Mouse (Mus musculus): ENCODE results near the gene Cox6a2. TPM values are rescaled to one million over a fixed set of nuclear protein-coding genes. Genes with fewer than 3 reads are reported as not detected.

The Cox6a2 gene
- polyA plus RNA-seq, 1 experiment: not detected

DNA sequence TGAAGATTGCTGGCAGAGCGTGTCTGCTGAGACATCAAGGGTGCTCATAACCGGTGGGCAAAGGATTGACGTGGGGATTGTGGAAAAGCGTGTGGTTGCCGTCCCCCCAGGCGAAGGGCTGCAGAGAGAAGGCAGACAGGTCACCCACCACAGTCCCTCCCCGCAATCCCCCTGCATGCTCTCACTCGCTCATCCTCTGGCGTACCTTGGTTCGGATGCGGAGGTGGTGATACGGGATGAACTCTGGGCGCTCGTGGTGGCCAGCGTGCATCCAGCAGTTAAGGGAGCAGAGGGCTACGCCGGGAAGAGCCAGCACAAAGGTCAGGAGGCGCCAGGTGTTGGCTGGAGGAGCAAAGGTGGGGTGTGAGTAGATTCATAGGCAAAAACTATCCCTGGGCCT, 492 bp downstream of the Cox6a2 start:
- H3K36me3 ChIP-seq (ENCODE audit: control insufficient read depth): no peaks in the 10 kb centered on the region
- H3K4me3 ChIP-seq (replicated peaks): no peak overlapping the region
- no peaks in the 10 kb centered on the region for H3K4me1 ChIP-seq (ENCODE audit: control insufficient read depth)
- no peaks in the 10 kb centered on the region for H3K27me3 ChIP-seq (ENCODE audit: control insufficient read depth)
- no peaks in the 10 kb centered on the region for H3K9me3 ChIP-seq (ENCODE audit: control insufficient read depth, low read length)
- no peak for TF ChIP-seq GATA1 (IDR thresholded peaks at IDR 0.05; ENCODE audit: low read length)
- TF ChIP-seq TAL1 (IDR thresholded peaks at IDR 0.05; ENCODE audit: low read length): no peak

DNA sequence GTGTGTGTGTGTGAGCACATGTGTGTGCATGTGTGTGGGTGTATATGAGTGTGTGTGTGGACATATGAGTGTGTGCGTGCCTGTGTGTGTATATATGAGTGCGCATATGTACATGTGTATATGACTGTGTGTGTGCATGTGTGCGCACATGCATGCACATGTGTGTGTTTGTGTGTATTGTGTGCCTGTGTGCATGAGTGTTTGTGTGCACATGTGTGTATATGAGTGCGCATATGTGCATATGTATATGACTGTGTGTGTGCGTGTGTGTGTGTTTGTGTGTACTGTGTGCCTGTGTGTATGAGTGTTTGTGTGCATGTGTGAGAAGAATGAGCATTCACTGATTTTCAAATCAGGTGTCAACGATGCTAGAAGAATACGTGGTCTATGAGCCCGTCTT, 2.0 kb downstream of the Cox6a2 start:
- TF ChIP-seq GATA1 (IDR thresholded peaks at IDR 0.05; ENCODE audit: low read length): no peak
- no peak for TF ChIP-seq TAL1 (IDR thresholded peaks at IDR 0.05; ENCODE audit: low read length)
- H3K4me3 ChIP-seq (replicated peaks): no peak overlapping the region
- H3K36me3 ChIP-seq (ENCODE audit: control insufficient read depth): no peaks in the 10 kb centered on the region
- no peaks in the 10 kb centered on the region for H3K4me1 ChIP-seq (ENCODE audit: control insufficient read depth)
- no peaks in the 10 kb centered on the region for H3K27me3 ChIP-seq (ENCODE audit: control insufficient read depth)
- no peaks in the 10 kb centered on the region for H3K9me3 ChIP-seq (ENCODE audit: control insufficient read depth, low read length)

DNA sequence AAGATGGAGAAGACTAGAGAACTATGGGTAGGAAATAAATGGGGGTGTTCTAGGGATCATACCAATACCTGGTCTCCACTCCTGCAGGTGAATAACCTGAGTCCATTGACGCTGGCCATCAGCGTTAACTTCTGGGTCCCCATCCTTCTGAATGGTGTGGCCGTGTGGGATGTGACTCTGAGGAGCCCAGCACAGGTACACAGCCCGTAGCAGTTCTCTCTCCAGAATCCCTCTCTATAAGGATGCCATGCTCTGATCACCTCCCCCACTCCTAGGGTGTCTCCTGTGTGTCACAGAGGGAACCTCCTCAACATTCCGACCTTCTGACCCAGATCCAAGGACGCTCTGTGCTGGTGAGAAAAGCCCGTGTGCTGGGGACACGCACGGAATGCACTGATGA, 3.1 kb downstream of the Cox6a2 start:
- no peaks in the 10 kb centered on the region for H3K9me3 ChIP-seq (ENCODE audit: control insufficient read depth, low read length)
- no peaks in the 10 kb centered on the region for H3K36me3 ChIP-seq (ENCODE audit: control insufficient read depth)
- no peak overlapping the region for H3K4me3 ChIP-seq (replicated peaks)
- H3K27me3 ChIP-seq (ENCODE audit: control insufficient read depth): no peaks in the 10 kb centered on the region
- H3K4me1 ChIP-seq (ENCODE audit: control insufficient read depth): no peaks in the 10 kb centered on the region
- TF ChIP-seq GATA1 (IDR thresholded peaks at IDR 0.05; ENCODE audit: low read length) (no peak), TAL1 (IDR thresholded peaks at IDR 0.05; ENCODE audit: low read length) (no peak)

DNA sequence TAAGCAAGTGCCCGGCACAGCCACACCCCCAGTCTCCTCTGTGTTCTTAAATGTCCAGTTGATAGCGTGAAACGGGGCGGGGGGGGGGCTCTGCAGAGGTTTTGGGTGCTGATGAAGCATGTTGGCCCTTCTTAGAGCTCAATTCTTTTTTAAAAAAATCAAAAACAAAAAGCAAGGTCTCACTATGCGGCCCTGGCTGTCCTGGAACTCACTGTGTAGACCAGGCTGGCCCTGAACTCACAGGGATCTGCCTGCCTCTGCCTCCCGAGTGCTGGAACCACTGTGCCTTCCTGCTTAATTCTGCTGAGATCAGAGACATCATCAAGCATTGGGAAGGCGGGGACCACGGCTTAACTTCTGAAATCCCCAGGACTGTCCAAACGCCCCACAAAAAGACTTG, 4.6 kb downstream of the Cox6a2 start:
- TF ChIP-seq GATA1 (IDR thresholded peaks at IDR 0.05; ENCODE audit: low read length) (no peak), TAL1 (IDR thresholded peaks at IDR 0.05; ENCODE audit: low read length) (no peak)
- Histone ChIP-seq H3K4me1 (ENCODE audit: control insufficient read depth) (no peaks in the 10 kb centered on the region), H3K9me3 (ENCODE audit: control insufficient read depth, low read length) (no peaks in the 10 kb centered on the region), H3K4me3 (replicated peaks) (no peak overlapping the region), H3K36me3 (ENCODE audit: control insufficient read depth) (no peaks in the 10 kb centered on the region), H3K27me3 (ENCODE audit: control insufficient read depth) (no peaks in the 10 kb centered on the region)

DNA sequence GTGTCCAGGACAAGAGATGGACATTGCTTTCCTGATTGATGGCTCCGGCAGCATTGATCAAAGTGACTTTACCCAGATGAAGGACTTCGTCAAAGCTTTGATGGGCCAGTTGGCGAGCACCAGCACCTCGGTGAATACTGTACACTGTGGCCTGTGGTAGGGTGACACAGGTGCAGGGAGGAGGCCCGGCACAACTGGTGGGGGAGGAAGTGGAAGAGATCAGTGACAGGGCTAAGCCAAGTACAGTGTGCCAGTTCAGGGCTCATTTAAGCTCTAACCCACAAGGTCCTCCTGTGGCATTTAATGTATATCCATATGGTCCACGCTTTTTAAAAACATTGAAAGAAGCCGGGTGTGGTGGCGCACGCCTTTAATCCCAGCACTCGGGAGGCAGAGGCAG, 24.5 kb downstream of the Cox6a2 start:
- TF ChIP-seq TAL1 (IDR thresholded peaks at IDR 0.05; ENCODE audit: low read length): no peak
- Histone ChIP-seq H3K36me3 (ENCODE audit: control insufficient read depth) (no peaks in the 10 kb centered on the region), H3K27me3 (ENCODE audit: control insufficient read depth) (no peaks in the 10 kb centered on the region), H3K4me1 (ENCODE audit: control insufficient read depth) (no peaks in the 10 kb centered on the region), H3K4me3 (replicated peaks) (no peak overlapping the region), H3K9me3 (ENCODE audit: control insufficient read depth, low read length) (no peaks in the 10 kb centered on the region)

DNA sequence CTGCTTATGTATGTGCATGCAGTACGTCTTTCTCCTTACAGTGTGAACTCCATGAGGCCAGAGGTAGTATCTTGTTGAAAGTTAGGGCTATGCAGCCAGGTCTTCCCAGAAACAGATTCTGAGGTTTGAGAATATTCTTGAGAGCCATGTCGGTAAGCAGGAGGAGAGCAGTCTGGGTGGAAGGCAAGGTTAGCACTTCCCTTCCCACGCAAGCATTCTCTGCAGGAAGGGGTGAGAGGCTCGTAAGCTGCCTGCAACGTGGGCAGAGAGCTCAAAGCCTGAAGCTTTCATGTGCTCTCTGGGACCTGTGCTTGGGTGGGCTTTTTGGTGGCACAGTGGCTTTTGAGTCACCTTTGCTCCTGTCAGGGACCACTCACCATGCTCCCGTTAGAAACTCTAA, 25.6 kb downstream of the Cox6a2 start:
- Histone ChIP-seq H3K27me3 (ENCODE audit: control insufficient read depth) (no peaks in the 10 kb centered on the region), H3K9me3 (ENCODE audit: control insufficient read depth, low read length) (no peaks in the 10 kb centered on the region), H3K4me1 (ENCODE audit: control insufficient read depth) (no peaks in the 10 kb centered on the region), H3K4me3 (replicated peaks) (no peak overlapping the region), H3K36me3 (ENCODE audit: control insufficient read depth) (no peaks in the 10 kb centered on the region)
- TF ChIP-seq GATA1 (IDR thresholded peaks at IDR 0.05; ENCODE audit: low read length) (no peak), TAL1 (IDR thresholded peaks at IDR 0.05; ENCODE audit: low read length) (no peak)

DNA sequence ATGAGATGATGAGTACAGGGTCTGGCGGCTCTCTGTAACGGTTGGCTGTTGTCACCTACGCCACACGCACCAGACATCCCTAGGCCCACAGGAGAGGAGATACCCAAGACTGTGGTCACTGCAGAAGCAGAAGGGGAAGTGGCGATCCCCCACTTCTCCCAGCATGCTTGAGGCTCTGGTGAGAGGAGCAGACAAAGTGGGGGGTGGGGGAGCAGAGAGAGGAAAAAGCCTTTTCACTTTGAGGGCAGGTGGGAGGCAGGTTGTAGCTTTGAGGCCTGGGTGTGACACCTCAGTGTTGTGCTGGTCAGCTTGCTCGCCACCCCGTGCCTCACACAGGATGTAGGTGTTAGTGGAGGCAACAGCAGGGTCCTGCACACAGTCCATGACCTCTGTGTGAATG, 26.1 kb downstream of the Cox6a2 start:
- TF ChIP-seq GATA1 (IDR thresholded peaks at IDR 0.05; ENCODE audit: low read length) (no peak), TAL1 (IDR thresholded peaks at IDR 0.05; ENCODE audit: low read length) (no peak)
- no peaks in the 10 kb centered on the region for H3K27me3 ChIP-seq (ENCODE audit: control insufficient read depth)
- no peaks in the 10 kb centered on the region for H3K36me3 ChIP-seq (ENCODE audit: control insufficient read depth)
- H3K9me3 ChIP-seq (ENCODE audit: control insufficient read depth, low read length): no peaks in the 10 kb centered on the region
- no peaks in the 10 kb centered on the region for H3K4me1 ChIP-seq (ENCODE audit: control insufficient read depth)
- H3K4me3 ChIP-seq (replicated peaks): no peak overlapping the region

DNA sequence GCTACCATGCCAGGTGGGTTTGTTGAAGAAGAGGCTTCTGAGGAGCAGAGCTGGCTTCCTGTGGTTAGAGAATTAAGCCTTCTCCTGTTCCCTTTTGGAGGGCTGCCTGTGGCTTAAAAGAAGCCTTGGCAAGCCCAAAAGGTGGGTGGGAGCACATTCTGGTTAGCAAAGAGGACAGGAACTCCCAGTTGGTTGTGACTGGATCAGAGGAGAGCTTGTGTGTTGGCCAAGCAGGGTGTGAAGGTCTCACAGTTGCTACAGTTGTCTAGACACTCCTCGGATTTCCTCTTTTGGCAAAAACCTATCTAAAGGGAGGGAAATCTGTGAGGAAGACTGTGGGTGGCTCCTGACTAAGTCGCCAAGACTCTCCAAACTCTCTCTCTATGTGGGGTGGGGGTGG, 27.8 kb downstream of the Cox6a2 start:
- H3K36me3 ChIP-seq (ENCODE audit: control insufficient read depth): no peaks in the 10 kb centered on the region
- no peaks in the 10 kb centered on the region for H3K27me3 ChIP-seq (ENCODE audit: control insufficient read depth)
- H3K9me3 ChIP-seq (ENCODE audit: control insufficient read depth, low read length): no peaks in the 10 kb centered on the region
- no peak for TF ChIP-seq TAL1 (IDR thresholded peaks at IDR 0.05; ENCODE audit: low read length)
- H3K4me1 ChIP-seq (ENCODE audit: control insufficient read depth): no peaks in the 10 kb centered on the region
- no peak overlapping the region for H3K4me3 ChIP-seq (replicated peaks)

DNA sequence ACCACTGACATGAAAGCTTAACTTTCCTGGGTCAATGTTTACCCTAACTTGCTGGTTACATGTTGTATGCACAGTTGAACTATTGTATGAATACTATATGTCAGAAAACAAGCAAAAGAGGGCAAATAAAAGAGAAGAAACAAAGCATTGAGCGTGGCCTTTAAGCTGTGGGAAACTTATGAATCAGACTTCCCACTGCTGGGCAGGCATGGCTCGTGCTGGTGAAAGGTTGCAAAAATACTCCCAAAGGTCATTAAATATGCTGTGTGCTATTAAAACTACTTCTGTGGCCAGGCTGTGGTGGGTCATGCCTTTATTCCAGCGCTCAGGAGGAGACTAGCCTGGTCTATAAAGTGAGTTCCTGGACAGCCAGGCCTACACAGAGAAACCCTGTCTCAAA, 36.2 kb downstream of the Cox6a2 start:
- Histone ChIP-seq H3K4me3 (replicated peaks) (no peak overlapping the region), H3K36me3 (ENCODE audit: control insufficient read depth) (no peaks in the 10 kb centered on the region), H3K27me3 (ENCODE audit: control insufficient read depth) (no peaks in the 10 kb centered on the region), H3K4me1 (ENCODE audit: control insufficient read depth) (no peaks in the 10 kb centered on the region), H3K9me3 (ENCODE audit: control insufficient read depth, low read length) (no peaks in the 10 kb centered on the region)
- TF ChIP-seq TAL1 (IDR thresholded peaks at IDR 0.05; ENCODE audit: low read length) (no peak), GATA1 (IDR thresholded peaks at IDR 0.05; ENCODE audit: low read length) (no peak)

DNA sequence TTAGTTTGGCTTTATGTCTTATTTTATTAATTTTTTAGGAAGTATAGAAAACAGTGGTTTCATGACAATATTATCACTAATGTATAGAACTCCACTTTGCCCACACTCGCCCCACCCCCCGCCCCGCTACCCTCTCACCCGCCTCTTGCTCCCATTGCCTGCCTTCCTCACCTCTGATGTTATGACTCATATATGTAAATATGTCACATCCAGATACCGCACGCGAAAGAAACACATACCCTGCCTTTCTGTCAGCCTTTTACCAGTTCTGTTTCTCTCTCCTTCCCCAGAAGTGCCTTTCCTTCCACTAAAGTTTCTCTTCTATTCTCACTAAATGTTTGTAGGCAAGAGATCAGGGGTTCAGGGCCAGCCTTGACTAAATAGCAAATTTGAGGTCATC, 39.8 kb downstream of the Cox6a2 start:
- Histone ChIP-seq H3K4me1 (ENCODE audit: control insufficient read depth) (no peaks in the 10 kb centered on the region), H3K27me3 (ENCODE audit: control insufficient read depth) (no peaks in the 10 kb centered on the region), H3K4me3 (replicated peaks) (no peak overlapping the region), H3K9me3 (ENCODE audit: control insufficient read depth, low read length) (no peaks in the 10 kb centered on the region), H3K36me3 (ENCODE audit: control insufficient read depth) (no peaks in the 10 kb centered on the region)
- TF ChIP-seq TAL1 (IDR thresholded peaks at IDR 0.05; ENCODE audit: low read length) (no peak), GATA1 (IDR thresholded peaks at IDR 0.05; ENCODE audit: low read length) (no peak)

Measured in erythroblast, embryonic 14.5 days (primary cell).